Mouse (Mus musculus): ENCODE results near the gene Kdm4b. TPM values are rescaled to one million over a fixed set of nuclear protein-coding genes. Genes with fewer than 3 reads are reported as not detected.

Gene Kdm4b
- polyA plus RNA-seq (2014; fragmentation: Nextera tagmentation; extraction: Ambion mirVana): 28.4 and 33.5 TPM in 2 replicates

- H3K27me3 ChIP-seq (replicated peaks; ENCODE audit: control insufficient read depth, insufficient read depth, low read length): no peaks in the 10 kb centered on the region
- H3K4me3 ChIP-seq (ENCODE audit: low read depth, low read length): peak within 1 kb of the TSS; percentile 85
- H3K9me3 ChIP-seq (ENCODE audit: control insufficient read depth, low read length): no peaks in the 10 kb centered on the region
- peak within 1 kb of the TSS; percentile 94 for H3K27ac ChIP-seq (ENCODE audit: low read depth)
- peak within 1 kb of the TSS; percentile 89 for H3K9ac ChIP-seq (ENCODE audit: low read length)
- under 1% methylated on average over 57 of the region's 57 CpGs for WGBS
- ATAC-seq (replicated peaks; ENCODE audit: low FRiP score, low TSS enrichment, low read depth) (peak; percentile 99), DNase-seq (ENCODE audit: low spot score) (peak; percentile 97)
- H3K4me2 ChIP-seq (ENCODE audit: low read length): peak within 1 kb of the TSS; percentile 64
- H3K36me3 ChIP-seq (ENCODE audit: control insufficient read depth, insufficient read depth, low read length): peaks cover 25% of the 10 kb centered on the region
- peaks cover 16% of the 10 kb centered on the region for H3K4me1 ChIP-seq (replicated peaks; ENCODE audit: control insufficient read depth, insufficient read depth, low read length)
These were observed at the start of gene Kdm4b for GRCm38 (mm10) chr17:56325450-56326152. Gene Kdm4b, plus strand, starts transcription at chr17:56326062.

GRCm38 (mm10) chr17:56276643-56277566 lies 49.0 kb upstream of the Kdm4b start, which contains the start of gene Ticam1:
Gene Ticam1, minus strand, starts transcription at chr17:56276786.
- Histone ChIP-seq H3K4me1 (replicated peaks; ENCODE audit: control insufficient read depth, insufficient read depth, low read length) (peaks cover 10% of the 10 kb centered on the region), H3K27ac (ENCODE audit: low read depth) (peak within 1 kb of the TSS; percentile 93), H3K27me3 (replicated peaks; ENCODE audit: control insufficient read depth, insufficient read depth, low read length) (no peaks in the 10 kb centered on the region), H3K9me3 (ENCODE audit: control insufficient read depth, low read length) (no peaks in the 10 kb centered on the region), H3K36me3 (ENCODE audit: control insufficient read depth, insufficient read depth, low read length) (peaks cover 33% of the 10 kb centered on the region), H3K9ac (ENCODE audit: low read length) (peak within 1 kb of the TSS; percentile 77), H3K4me3 (ENCODE audit: low read depth, low read length) (peak within 1 kb of the TSS; percentile 55), H3K4me2 (ENCODE audit: low read length) (peak within 1 kb of the TSS; percentile 70)
- ATAC-seq (replicated peaks; ENCODE audit: low FRiP score, low TSS enrichment, low read depth): peak; percentile 90
- WGBS: 3% methylated on average over 19 of the region's 21 CpGs
- peak; percentile 95 for DNase-seq (ENCODE audit: low spot score)

- Histone ChIP-seq H3K4me2 (ENCODE audit: low read length) (peak overlapping the region; percentile 70), H3K4me3 (ENCODE audit: low read depth, low read length) (peak overlapping the region; percentile 55; the same call in 1 of the 2 replicates), H3K9me3 (ENCODE audit: control insufficient read depth, low read length) (no peaks in the 10 kb centered on the region), H3K27ac (ENCODE audit: low read depth) (peak overlapping the region; percentile 93), H3K9ac (ENCODE audit: low read length) (peak overlapping the region; percentile 46; the same call in 1 of the 2 replicates), H3K4me1 (replicated peaks; ENCODE audit: control insufficient read depth, insufficient read depth, low read length) (peaks cover 10% of the 10 kb centered on the region), H3K36me3 (ENCODE audit: control insufficient read depth, insufficient read depth, low read length) (peaks cover 29% of the 10 kb centered on the region), H3K27me3 (replicated peaks; ENCODE audit: control insufficient read depth, insufficient read depth, low read length) (no peaks in the 10 kb centered on the region)
- ATAC-seq (replicated peaks; ENCODE audit: low FRiP score, low TSS enrichment, low read depth): no peak
- WGBS: 33% methylated on average over 2 of the region's 2 CpGs
- DNase-seq (ENCODE audit: low spot score): no peak
These were observed 48.3 kb upstream of the Kdm4b start for GRCm38 (mm10) chr17:56277567-56277893.

- Histone ChIP-seq H3K4me2 (ENCODE audit: low read length) (no peak overlapping the region), H3K9me3 (ENCODE audit: control insufficient read depth, low read length) (no peaks in the 10 kb centered on the region), H3K27me3 (replicated peaks; ENCODE audit: control insufficient read depth, insufficient read depth, low read length) (no peaks in the 10 kb centered on the region), H3K27ac (ENCODE audit: low read depth) (peak overlapping the region; percentile 93; the same call in 1 of the 2 replicates), H3K4me3 (ENCODE audit: low read depth, low read length) (no peak overlapping the region), H3K9ac (ENCODE audit: low read length) (no peak overlapping the region), H3K36me3 (ENCODE audit: control insufficient read depth, insufficient read depth, low read length) (peaks cover 37% of the 10 kb centered on the region), H3K4me1 (replicated peaks; ENCODE audit: control insufficient read depth, insufficient read depth, low read length) (peaks cover 10% of the 10 kb centered on the region)
- ATAC-seq (replicated peaks; ENCODE audit: low FRiP score, low TSS enrichment, low read depth): no peak
- WGBS: 85% methylated on average over 5 of the region's 5 CpGs
- DNase-seq (ENCODE audit: low spot score): no peak
These were observed 47.5 kb upstream of the Kdm4b start for GRCm38 (mm10) chr17:56278340-56278739.

GRCm38 (mm10) chr17:56279481-56280155 lies 46.2 kb upstream of the Kdm4b start:
- H3K27me3 ChIP-seq (replicated peaks; ENCODE audit: control insufficient read depth, insufficient read depth, low read length): no peaks in the 10 kb centered on the region
- H3K4me3 ChIP-seq (ENCODE audit: low read depth, low read length): no peak overlapping the region
- H3K27ac ChIP-seq (ENCODE audit: low read depth): no peak overlapping the region
- no peak overlapping the region for H3K9ac ChIP-seq (ENCODE audit: low read length)
- DNase-seq (ENCODE audit: low spot score) (no peak), ATAC-seq (replicated peaks; ENCODE audit: low FRiP score, low TSS enrichment, low read depth) (no peak)
- H3K36me3 ChIP-seq (ENCODE audit: control insufficient read depth, insufficient read depth, low read length): peaks cover 48% of the 10 kb centered on the region
- no peaks in the 10 kb centered on the region for H3K9me3 ChIP-seq (ENCODE audit: control insufficient read depth, low read length)
- peaks cover 10% of the 10 kb centered on the region for H3K4me1 ChIP-seq (replicated peaks; ENCODE audit: control insufficient read depth, insufficient read depth, low read length)
- H3K4me2 ChIP-seq (ENCODE audit: low read length): no peak overlapping the region
- 88% methylated on average over 12 of the region's 12 CpGs for WGBS

GRCm38 (mm10) chr17:56281193-56281592 lies 44.7 kb upstream of the Kdm4b start:
- H3K36me3 ChIP-seq (ENCODE audit: control insufficient read depth, insufficient read depth, low read length): peaks cover 63% of the 10 kb centered on the region

DNA sequence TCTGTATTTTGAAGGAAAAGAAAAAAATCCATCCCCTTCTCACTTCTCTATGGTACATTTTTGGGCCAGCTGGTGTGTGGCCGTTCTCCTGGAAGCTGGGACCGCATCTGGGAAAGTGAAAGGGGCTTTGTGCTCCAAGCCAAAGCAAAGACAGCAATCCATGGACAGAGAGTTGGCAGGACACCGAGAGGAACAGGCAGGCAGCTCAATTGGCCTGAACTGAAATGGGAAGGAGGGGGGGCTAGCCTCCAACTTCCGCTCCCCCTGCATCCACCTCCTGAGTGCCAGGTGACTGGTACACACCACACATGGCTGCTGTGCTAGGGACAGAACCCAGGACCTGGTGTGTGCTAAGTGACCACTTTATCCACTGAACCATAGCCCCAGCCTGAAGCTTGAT lies 43.1 kb upstream of the Kdm4b start:
- no peaks in the 10 kb centered on the region for H3K27me3 ChIP-seq (replicated peaks; ENCODE audit: control insufficient read depth, insufficient read depth, low read length)
- H3K4me1 ChIP-seq (replicated peaks; ENCODE audit: control insufficient read depth, insufficient read depth, low read length): peaks cover 10% of the 10 kb centered on the region
- no peak overlapping the region for H3K27ac ChIP-seq (ENCODE audit: low read depth)
- no peak overlapping the region for H3K4me2 ChIP-seq (ENCODE audit: low read length)
- no peaks in the 10 kb centered on the region for H3K9me3 ChIP-seq (ENCODE audit: control insufficient read depth, low read length)
- no peak for ATAC-seq (replicated peaks; ENCODE audit: low FRiP score, low TSS enrichment, low read depth)
- H3K4me3 ChIP-seq (ENCODE audit: low read depth, low read length): no peak overlapping the region
- 87% methylated on average over 4 of the region's 4 CpGs for WGBS
- no peak for DNase-seq (ENCODE audit: low spot score)
- no peak overlapping the region for H3K9ac ChIP-seq (ENCODE audit: low read length)
- peaks cover 70% of the 10 kb centered on the region for H3K36me3 ChIP-seq (ENCODE audit: control insufficient read depth, insufficient read depth, low read length)

More at GRCm38 (mm10) chr17:56281193-56281592, 44.7 kb upstream of the Kdm4b start:
- H3K27ac ChIP-seq (ENCODE audit: low read depth): no peak overlapping the region
- no peak for DNase-seq (ENCODE audit: low spot score)
- no peaks in the 10 kb centered on the region for H3K9me3 ChIP-seq (ENCODE audit: control insufficient read depth, low read length)
- WGBS: 92% methylated on average over 12 of the region's 12 CpGs
- H3K27me3 ChIP-seq (replicated peaks; ENCODE audit: control insufficient read depth, insufficient read depth, low read length): no peaks in the 10 kb centered on the region
- H3K9ac ChIP-seq (ENCODE audit: low read length): no peak overlapping the region
- H3K4me3 ChIP-seq (ENCODE audit: low read depth, low read length): no peak overlapping the region
- peaks cover 10% of the 10 kb centered on the region for H3K4me1 ChIP-seq (replicated peaks; ENCODE audit: control insufficient read depth, insufficient read depth, low read length)
- H3K4me2 ChIP-seq (ENCODE audit: low read length): no peak overlapping the region
- no peak for ATAC-seq (replicated peaks; ENCODE audit: low FRiP score, low TSS enrichment, low read depth)

- WGBS: 92% methylated on average over 8 of the region's 8 CpGs
- Histone ChIP-seq H3K4me1 (replicated peaks; ENCODE audit: control insufficient read depth, insufficient read depth, low read length) (peaks cover 12% of the 10 kb centered on the region), H3K4me2 (ENCODE audit: low read length) (no peak overlapping the region), H3K4me3 (ENCODE audit: low read depth, low read length) (no peak overlapping the region), H3K27me3 (replicated peaks; ENCODE audit: control insufficient read depth, insufficient read depth, low read length) (no peaks in the 10 kb centered on the region), H3K27ac (ENCODE audit: low read depth) (no peak overlapping the region), H3K9ac (ENCODE audit: low read length) (no peak overlapping the region), H3K36me3 (ENCODE audit: control insufficient read depth, insufficient read depth, low read length) (peaks cover 70% of the 10 kb centered on the region), H3K9me3 (ENCODE audit: control insufficient read depth, low read length) (no peaks in the 10 kb centered on the region)
- ATAC-seq (replicated peaks; ENCODE audit: low FRiP score, low TSS enrichment, low read depth): no peak
- DNase-seq (ENCODE audit: low spot score): no peak
These were observed 42.5 kb upstream of the Kdm4b start for GRCm38 (mm10) chr17:56283316-56283715.
